Mouse (Mus musculus): ENCODE data around the gene Fam120b.

Gene Fam120b

GRCm38 (mm10) chr17:15380641-15381051 lies 15.4 kb upstream of the Fam120b start:
- no peak for DNase-seq

GRCm38 (mm10) chr17:15381092-15381860 lies 14.7 kb upstream of the Fam120b start:
- no peak for DNase-seq

- DNase-seq: no peak
Observed at GRCm38 (mm10) chr17:15381869-15382660, 13.9 kb upstream of the Fam120b start.

GRCm38 (mm10) chr17:15383360-15383759 lies 12.6 kb upstream of the Fam120b start:
- DNase-seq: no peak

DNA sequence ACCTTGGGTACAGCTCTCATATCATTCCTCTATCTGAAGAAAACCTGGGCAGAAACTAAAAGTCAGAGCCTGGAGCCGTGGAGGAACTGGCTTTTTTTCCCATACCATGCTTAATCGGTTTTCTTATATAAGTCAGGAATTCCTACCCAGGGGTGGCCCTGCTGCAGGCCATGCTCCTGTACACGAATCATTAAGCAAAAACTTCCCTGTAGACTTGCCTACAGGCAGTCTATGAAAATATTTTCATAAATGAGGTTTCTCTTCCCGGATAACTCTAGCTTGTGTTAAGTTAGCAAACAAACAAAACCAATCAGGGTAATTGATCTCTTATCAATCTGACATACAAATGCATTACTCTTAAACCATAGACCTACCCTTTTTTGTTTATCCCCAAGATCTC lies 7.1 kb upstream of the Fam120b start:
- no peak for DNase-seq

DNA sequence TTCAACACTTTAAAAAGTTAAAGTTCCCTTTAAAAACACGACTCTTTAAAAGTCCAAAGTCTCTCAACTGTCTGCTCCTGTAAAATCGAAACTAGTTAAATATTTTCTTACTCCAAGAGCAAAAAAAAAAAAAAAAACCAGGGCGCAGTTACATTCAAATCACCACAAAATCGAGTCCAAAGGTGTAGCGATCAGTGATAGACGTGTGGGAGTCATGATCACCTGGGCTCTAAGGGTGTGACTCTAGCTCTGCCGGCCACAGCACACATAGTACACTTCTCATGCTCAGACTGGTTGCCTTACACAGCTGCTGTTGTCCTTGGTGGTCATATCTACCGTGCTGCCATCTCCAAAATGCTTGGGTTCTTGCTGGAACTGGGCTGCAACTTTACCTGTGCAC lies 6.6 kb upstream of the Fam120b start:
- no peak for DNase-seq

- no peak for DNase-seq
Observed at GRCm38 (mm10) chr17:15401716-15402115, 5.7 kb downstream of the Fam120b start.

DNA sequence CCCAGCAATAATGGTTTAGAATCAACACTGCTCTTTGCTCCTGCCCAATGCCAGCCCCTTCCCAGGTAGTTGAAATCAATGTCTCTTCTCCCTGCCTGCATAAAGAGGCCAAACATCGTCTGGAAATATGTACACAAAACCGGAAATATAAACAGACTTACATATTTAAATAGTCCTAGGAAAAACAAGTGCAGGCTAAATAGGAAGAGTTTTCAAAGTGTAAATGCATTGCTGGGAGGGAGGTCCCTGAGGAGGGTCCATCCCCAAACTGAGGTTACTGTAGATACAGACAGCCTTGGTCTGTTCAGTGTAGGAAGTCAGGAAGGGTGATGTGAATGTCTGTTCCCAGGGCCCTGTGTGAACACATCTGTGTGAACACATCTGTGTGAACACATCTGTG lies 10.6 kb downstream of the Fam120b start:
- no peak for DNase-seq

DNA sequence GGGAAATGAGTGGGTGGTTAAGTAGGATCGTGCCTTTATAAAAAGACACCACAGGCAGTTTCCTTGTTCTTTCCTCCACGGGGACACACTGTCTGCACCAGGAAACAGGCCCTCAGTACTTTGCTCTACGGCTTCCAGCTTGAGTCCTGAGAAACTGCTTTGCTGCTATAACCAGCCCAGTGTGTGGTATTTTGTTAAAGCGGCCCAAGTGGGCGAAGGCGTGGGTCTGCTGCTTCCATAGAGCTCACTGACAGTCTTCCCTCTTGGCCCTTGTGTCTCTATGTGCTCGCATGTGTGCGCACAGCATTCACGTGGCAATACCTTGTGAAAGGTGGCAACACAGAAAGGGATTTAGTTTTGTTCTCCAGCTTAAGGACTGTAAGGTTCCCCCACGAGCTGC lies 13.3 kb downstream of the Fam120b start:
- DNase-seq: no peak

GRCm38 (mm10) chr17:15410861-15411260 lies 14.9 kb downstream of the Fam120b start:
- DNase-seq: no peak

DNA sequence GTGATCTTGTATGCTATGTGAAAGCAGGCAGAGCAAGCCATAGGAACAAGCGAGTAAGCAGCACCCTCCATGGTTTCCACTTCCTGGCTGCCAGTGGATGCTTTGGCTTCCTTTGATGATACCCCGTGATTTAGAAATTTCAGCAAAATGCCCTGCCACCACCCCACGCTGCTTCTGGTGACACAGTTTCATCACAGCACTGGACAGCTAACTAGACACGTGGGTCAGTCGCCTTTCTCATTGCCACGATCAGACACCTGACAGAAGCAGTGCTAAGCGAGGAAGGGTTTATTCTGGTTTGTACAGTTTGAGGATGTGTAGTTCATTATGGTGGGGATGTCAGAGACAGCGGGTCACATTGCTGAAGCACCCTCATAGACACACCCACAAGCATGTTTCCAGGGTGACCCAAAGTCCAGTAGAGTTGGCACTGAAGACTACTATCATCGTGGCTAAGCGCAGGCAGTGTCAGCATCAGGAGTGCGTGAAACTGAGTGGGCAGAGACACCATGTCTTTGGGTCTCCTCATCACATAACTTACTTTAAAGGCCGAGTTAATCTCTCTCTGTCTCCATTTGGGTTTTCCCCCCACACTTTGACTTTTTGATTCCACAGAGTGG lies 20.7 kb downstream of the Fam120b start:
- DNase-seq: no peak

DNA sequence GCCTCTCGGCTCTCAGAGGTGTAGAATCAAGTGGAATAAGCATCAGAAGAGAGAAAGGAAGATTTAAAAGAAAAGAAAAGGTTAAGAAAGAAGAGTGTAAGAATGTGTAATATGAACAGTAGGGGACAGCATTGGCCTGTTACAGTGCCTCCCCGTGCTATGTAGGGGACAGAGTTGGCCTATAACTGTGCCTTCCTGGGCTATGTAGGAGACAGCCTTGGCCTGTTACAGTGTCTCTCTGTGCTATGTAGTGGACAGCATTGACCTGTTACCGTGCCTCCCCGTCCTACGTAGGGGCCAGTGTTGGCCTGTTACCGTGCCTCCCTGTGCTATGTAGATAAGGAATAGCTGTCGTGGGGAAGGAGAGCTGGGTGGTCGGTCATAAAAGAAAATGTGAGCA lies 23.5 kb downstream of the Fam120b start:
- no peak for DNase-seq

DNA sequence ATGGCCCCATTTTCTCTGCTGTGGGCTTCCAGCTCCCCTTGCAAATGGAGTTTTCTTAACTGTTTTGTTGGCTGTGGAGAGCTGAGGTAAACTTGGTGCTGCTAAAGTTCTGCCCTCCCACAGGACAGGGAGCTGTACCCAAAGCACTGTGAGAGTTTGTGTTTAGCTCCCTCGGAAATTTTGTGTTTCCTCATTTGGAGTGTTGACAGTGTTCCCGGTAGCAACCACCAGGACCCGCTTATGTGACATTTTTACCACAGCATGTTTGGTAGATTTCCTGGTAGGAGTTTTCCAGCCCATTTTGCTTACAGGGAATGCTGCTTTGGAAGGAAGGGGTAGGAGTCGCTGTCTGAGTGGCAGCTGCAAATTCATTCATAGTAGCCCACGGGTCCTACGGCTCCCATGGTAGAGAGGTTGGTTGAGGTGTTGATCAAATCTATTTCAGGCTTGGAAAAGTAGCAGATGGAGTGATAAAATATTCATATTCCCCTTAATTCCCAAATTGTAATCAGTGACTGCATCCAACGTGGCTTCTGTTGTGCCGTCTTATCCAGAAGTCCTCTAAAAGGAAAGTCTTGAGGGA lies 24.1 kb downstream of the Fam120b start:
- no peak for DNase-seq

GRCm38 (mm10) chr17:15421446-15421845 lies 25.4 kb downstream of the Fam120b start:
- DNase-seq: no peak

- DNase-seq: no peak
Observed at GRCm38 (mm10) chr17:15422666-15423065, 26.7 kb downstream of the Fam120b start.

- DNase-seq: no peak
Observed at GRCm38 (mm10) chr17:15423080-15423765, 27.2 kb downstream of the Fam120b start.

GRCm38 (mm10) chr17:15425931-15426330 lies 29.9 kb downstream of the Fam120b start:
- no peak for DNase-seq

GRCm38 (mm10) chr17:15429451-15429850 lies 33.4 kb downstream of the Fam120b start:
- no peak for DNase-seq

GRCm38 (mm10) chr17:15429937-15430336 lies 33.9 kb downstream of the Fam120b start:
- DNase-seq: peak in 1 of 2 experiments; percentile 29

- peak; percentile 45 to 49 for DNase-seq
Observed at GRCm38 (mm10) chr17:15431021-15431514, 35.1 kb downstream of the Fam120b start.

GRCm38 (mm10) chr17:15431551-15431950 lies 35.5 kb downstream of the Fam120b start:
- DNase-seq: no peak

DNA sequence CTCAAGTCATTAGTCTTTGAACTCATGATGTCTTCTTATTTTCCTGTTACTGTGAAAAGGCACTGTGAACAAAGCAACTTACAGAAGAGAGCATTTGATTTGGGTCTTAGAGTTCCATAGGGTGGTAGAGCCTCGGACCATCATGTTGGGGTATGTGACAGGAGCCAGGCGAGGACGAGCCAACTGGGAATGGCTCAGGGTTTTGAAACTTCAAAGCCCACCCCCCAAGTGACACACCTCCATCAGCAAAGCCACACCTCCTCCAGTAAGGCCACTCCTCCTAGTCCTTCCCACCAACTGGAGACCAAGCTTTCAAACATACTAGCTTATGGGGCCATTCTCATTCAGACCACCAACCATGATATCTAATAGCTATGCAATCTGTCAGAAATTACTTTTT lies 36.0 kb downstream of the Fam120b start:
- DNase-seq: no peak

DNA sequence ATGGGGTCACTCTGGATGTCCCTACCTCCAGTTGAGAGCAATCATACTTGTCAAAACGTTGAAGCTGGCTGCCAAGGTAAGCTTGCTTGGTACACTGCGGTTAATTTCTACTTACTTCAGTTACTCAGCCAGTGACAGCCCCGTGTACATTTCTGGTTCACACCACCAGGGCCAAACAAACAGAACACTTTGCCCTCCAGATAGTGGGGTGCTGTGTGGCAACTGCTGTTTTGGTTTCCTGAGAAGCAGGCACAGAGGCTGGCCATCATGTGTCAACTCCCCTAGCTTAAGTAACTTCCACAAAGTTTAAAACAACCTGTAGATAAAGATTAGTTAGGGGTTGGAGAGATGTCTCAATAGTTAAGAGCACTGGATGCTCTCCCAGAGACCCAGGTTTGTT lies 38.7 kb downstream of the Fam120b start:
- no peak for DNase-seq

Data from cerebellum, adult 18-20 months (tissue).